Mouse (Mus musculus): ENCODE measurements at regions not wholly inside any gene's neighbourhood (a gene's known extent, or its start where the extent isn't known, plus 50 kb on each side); places are given as distances from the start of the nearest gene placed in this dataset.

DNA sequence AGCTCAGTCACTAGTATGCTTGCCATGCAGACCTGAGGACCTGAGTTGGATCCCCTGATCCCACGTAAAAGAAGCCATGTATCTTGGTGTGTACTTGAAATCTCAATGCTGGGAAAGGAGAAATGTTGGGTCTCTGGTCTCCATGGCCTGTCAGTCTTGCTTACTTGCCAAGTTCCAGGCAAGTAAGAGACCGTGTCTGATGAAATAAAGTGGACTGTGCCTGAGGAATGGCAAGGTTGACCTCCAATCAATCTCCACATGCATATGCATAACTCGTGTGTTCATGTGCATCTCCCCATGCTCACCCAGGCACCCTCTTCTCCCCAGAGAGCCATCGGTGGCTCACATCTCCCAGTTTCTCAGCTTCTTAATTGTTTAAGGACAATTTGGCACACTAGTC is 355.2 kb upstream of the Mki67 start:
- Histone ChIP-seq H3K4me1 (no peaks in the 10 kb centered on the region; the same call in 1 of the 2 replicates), H3K9me3 (replicated peaks) (no peaks in the 10 kb centered on the region), H3K36me3 (no peaks in the 10 kb centered on the region), H3K27me3 (ENCODE audit: low read depth, poor library complexity, severe bottlenecking) (no peaks in the 10 kb centered on the region), H3K4me3 (no peak overlapping the region), H3K27ac (replicated peaks) (no peak overlapping the region)
- no peak for DNase-seq (ENCODE audit: low spot score)
- WGBS, result 78% methylated on average over 4 of the region's 4 CpGs

DNA sequence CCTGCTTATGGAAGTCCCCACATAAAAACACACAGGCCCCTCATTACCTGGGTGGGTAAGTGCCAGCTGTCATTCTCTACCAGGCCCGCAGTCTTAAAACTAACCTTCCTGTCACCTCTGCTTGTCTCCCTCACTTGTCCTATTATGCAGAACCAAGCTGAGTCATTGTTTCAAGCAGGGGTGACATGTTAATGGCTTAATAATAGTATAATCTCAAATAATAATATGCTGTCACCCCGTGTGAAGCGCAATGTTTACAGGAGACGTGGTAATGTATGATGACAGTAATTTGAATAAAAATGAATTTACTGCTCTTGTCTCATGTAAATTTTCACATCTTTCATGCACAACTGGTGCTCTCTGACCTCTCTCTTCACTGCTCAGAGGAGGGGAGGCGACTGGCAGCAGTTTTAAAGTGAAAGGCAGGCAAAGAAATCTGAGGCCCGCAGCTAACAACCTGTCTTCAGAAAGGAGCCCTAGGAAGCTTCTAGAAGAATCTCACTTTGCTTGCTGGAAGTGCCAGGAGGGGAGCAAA is 357.2 kb upstream of the Mki67 start:
- H3K9me3 ChIP-seq (replicated peaks), result no peaks in the 10 kb centered on the region
- H3K27me3 ChIP-seq (ENCODE audit: low read depth, poor library complexity, severe bottlenecking), result no peaks in the 10 kb centered on the region
- H3K36me3 ChIP-seq, result no peaks in the 10 kb centered on the region
- H3K27ac ChIP-seq (replicated peaks), result no peak overlapping the region
- no peaks in the 10 kb centered on the region; the same call in 1 of the 2 replicates for H3K4me1 ChIP-seq
- 80% methylated on average over 6 of the region's 6 CpGs for WGBS
- DNase-seq (ENCODE audit: low spot score), result no peak
- no peak overlapping the region for H3K4me3 ChIP-seq

- no peaks in the 10 kb centered on the region for H3K9me3 ChIP-seq (replicated peaks)
Measured at GRCm38 (mm10) chr7:136074043-136074442, 357.9 kb upstream of the Mki67 start.

GRCm38 (mm10) chr7:136081534-136082252 is 365.5 kb upstream of the Mki67 start:
- no peaks in the 10 kb centered on the region for H3K9me3 ChIP-seq (replicated peaks)
- no peak for DNase-seq (ENCODE audit: low spot score)
- H3K27me3 ChIP-seq (ENCODE audit: low read depth, poor library complexity, severe bottlenecking), result peaks cover 7% of the 10 kb centered on the region; the same call in 1 of the 2 replicates
- peak overlapping the region; percentile 84 for H3K27ac ChIP-seq (replicated peaks)
- 58% methylated on average over 7 of the region's 7 CpGs for WGBS
- H3K36me3 ChIP-seq, result no peaks in the 10 kb centered on the region
- peaks cover 38% of the 10 kb centered on the region for H3K4me1 ChIP-seq
- H3K4me3 ChIP-seq, result no peak overlapping the region

More at GRCm38 (mm10) chr7:136074043-136074442, 357.9 kb upstream of the Mki67 start:
- Histone ChIP-seq H3K4me1 (no peaks in the 10 kb centered on the region; the same call in 1 of the 2 replicates), H3K27ac (replicated peaks) (no peak overlapping the region), H3K36me3 (no peaks in the 10 kb centered on the region), H3K27me3 (ENCODE audit: low read depth, poor library complexity, severe bottlenecking) (no peaks in the 10 kb centered on the region), H3K4me3 (no peak overlapping the region)
- DNase-seq (ENCODE audit: low spot score), result no peak
- 89% methylated on average over 2 of the region's 2 CpGs for whole genome bisulfite sequencing

GRCm38 (mm10) chr7:136082253-136082867 is 366.2 kb upstream of the Mki67 start:
- H3K9me3 ChIP-seq (replicated peaks), result no peaks in the 10 kb centered on the region
- H3K4me1 ChIP-seq, result peaks cover 38% of the 10 kb centered on the region
- H3K4me3 ChIP-seq, result no peak overlapping the region
- no peak for DNase-seq (ENCODE audit: low spot score)
- no peaks in the 10 kb centered on the region for H3K36me3 ChIP-seq
- H3K27ac ChIP-seq (replicated peaks), result peak overlapping the region; percentile 84
- H3K27me3 ChIP-seq (ENCODE audit: low read depth, poor library complexity, severe bottlenecking), result peaks cover 7% of the 10 kb centered on the region; the same call in 1 of the 2 replicates
- WGBS, result 92% methylated on average over 4 of the region's 4 CpGs

GRCm38 (mm10) chr7:136083005-136083404 is 366.8 kb upstream of the Mki67 start:
- peak overlapping the region; percentile 84 for H3K27ac ChIP-seq (replicated peaks)
- no peaks in the 10 kb centered on the region for H3K9me3 ChIP-seq (replicated peaks)
- H3K4me1 ChIP-seq, result peaks cover 38% of the 10 kb centered on the region
- H3K4me3 ChIP-seq, result no peak overlapping the region
- DNase-seq (ENCODE audit: low spot score), result no peak
- peaks cover 7% of the 10 kb centered on the region; the same call in 1 of the 2 replicates for H3K27me3 ChIP-seq (ENCODE audit: low read depth, poor library complexity, severe bottlenecking)
- H3K36me3 ChIP-seq, result no peaks in the 10 kb centered on the region
- WGBS, result 79% methylated on average over 10 of the region's 10 CpGs

DNA sequence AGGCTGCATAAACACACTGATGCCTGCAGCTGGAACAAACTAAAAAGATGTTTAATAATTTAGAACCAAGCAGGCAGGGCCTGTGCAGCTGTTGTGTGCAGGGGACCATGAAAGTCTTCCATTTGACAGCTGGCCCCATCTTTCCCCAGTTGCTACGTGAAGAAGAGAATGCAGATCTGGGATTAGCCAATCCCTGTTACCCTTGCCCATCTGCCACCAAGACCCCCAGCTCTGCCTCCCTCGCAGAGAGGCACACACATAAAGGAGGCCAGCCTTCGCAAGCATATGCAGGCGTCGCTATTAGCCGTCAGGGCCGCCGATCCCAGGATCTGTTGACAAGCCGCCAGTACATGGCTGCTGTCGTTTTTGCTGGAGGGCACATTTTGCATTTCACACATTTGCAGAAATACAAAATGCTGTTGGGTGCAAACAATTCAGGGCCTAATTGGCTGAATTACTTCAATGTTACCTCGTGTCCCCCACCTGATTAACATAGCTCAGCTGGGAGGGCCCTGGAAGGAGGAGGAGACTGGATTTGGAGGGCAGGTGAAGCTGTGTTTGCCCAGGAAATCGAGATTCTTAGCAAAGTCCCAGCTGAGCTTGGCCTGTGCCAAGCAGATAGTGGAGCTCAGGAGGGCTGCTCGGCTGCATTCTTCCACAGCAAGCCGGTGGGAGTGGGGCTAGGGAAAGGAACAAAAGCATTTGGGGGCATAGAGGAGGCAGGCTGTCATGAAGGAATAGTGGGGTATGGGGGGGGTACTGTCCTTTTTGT is 367.6 kb upstream of the Mki67 start:
- no peaks in the 10 kb centered on the region for H3K36me3 ChIP-seq
- peak; percentile 58 for DNase-seq (ENCODE audit: low spot score)
- H3K27me3 ChIP-seq (ENCODE audit: low read depth, poor library complexity, severe bottlenecking), result peaks cover 7% of the 10 kb centered on the region; the same call in 1 of the 2 replicates
- peak overlapping the region; percentile 84 for H3K27ac ChIP-seq (replicated peaks)
- WGBS, result 42% methylated on average over 14 of the region's 14 CpGs
- H3K9me3 ChIP-seq (replicated peaks), result no peaks in the 10 kb centered on the region
- H3K4me3 ChIP-seq, result no peak overlapping the region
- peaks cover 38% of the 10 kb centered on the region for H3K4me1 ChIP-seq

- H3K9me3 ChIP-seq (replicated peaks), result no peaks in the 10 kb centered on the region
- H3K27ac ChIP-seq (replicated peaks), result no peak overlapping the region; the same call in 1 of the 2 replicates
- 89% methylated on average over 6 of the region's 6 CpGs for WGBS
- H3K36me3 ChIP-seq, result no peaks in the 10 kb centered on the region
- no peak overlapping the region for H3K4me3 ChIP-seq
- DNase-seq (ENCODE audit: low spot score), result no peak
- 0 out of 2 replicates have a peak, but pooled peaks cover 7% of the 10 kb centered on the region for H3K27me3 ChIP-seq (ENCODE audit: low read depth, poor library complexity, severe bottlenecking)
- peaks cover 16% of the 10 kb centered on the region for H3K4me1 ChIP-seq
Measured at GRCm38 (mm10) chr7:136088785-136089184, 372.6 kb upstream of the Mki67 start.

DNA sequence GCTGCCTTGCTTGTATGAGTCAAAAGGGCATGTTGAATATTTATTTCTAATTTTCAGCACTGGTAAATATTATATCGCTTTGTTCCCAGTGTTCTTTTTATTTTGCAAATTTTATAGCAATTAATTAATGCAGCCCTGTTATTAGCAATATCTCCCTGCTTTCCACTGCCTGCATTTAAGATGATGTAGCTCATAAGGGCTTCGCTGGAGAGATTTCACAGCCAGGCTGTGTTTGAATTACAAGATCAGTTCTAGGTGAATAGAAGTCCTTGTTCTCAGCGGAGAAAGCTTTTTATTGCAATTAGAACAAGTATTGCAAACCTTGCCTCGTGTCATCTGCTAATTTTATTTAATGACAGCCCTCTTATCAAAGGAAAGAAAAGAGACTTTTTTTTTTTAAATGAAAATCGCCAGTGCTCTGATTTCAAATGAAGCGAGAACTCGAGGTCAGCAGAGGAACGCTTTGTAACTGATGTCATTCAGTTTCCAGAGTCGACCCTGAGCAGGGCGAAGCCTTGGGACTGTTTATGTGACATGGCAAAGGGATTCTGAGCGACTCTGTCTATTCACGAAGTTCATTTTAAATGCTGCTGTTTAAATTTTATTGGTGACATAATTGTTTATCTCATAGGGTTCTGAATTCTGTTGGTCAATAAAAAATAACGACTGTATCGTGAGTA is 378.7 kb upstream of the Mki67 start:
- Histone ChIP-seq H3K9me3 (replicated peaks) (no peaks in the 10 kb centered on the region), H3K36me3 (no peaks in the 10 kb centered on the region), H3K27me3 (ENCODE audit: low read depth, poor library complexity, severe bottlenecking) (no peaks in the 10 kb centered on the region; the same call in 1 of the 2 replicates), H3K4me3 (no peak overlapping the region), H3K27ac (replicated peaks) (no peak overlapping the region), H3K4me1 (peaks cover 20% of the 10 kb centered on the region)
- DNase-seq (ENCODE audit: low spot score), result no peak
- WGBS, result 76% methylated on average over 14 of the region's 14 CpGs

DNA sequence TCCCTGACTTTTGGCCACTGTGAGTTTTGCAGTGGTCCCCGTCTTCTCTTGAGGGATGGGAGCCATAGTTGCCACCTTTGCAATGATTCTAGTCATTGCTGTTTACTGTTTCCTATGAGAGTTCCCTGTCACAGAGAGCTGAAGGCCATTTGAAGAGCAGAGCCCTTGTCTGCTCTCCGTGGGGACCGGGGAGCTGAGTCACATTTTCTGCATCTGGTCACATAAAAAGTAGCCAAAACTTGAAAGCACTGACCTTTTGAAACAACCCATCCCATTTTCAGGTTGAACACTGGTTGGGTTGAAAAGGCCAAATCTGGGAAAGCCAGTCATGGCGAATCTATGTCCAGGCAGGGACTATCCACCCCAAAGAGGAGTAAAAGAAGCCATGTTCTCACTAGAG is 387.9 kb upstream of the Mki67 start:
- WGBS, result 90% methylated on average over 4 of the region's 4 CpGs
- H3K36me3 ChIP-seq, result no peaks in the 10 kb centered on the region
- no peaks in the 10 kb centered on the region for H3K9me3 ChIP-seq (replicated peaks)
- H3K27ac ChIP-seq (replicated peaks), result no peak overlapping the region
- H3K4me1 ChIP-seq, result no peaks in the 10 kb centered on the region
- H3K27me3 ChIP-seq (ENCODE audit: low read depth, poor library complexity, severe bottlenecking), result no peaks in the 10 kb centered on the region
- no peak for DNase-seq (ENCODE audit: low spot score)
- no peak overlapping the region for H3K4me3 ChIP-seq

- Histone ChIP-seq H3K9me3 (replicated peaks) (no peaks in the 10 kb centered on the region), H3K36me3 (no peaks in the 10 kb centered on the region), H3K27ac (replicated peaks) (no peak overlapping the region), H3K4me3 (no peak overlapping the region), H3K4me1 (peaks cover 7% of the 10 kb centered on the region), H3K27me3 (ENCODE audit: low read depth, poor library complexity, severe bottlenecking) (no peaks in the 10 kb centered on the region)
- peak; percentile 11 for DNase-seq (ENCODE audit: low spot score)
- 67% methylated on average over 6 of the region's 6 CpGs for WGBS
Measured at GRCm38 (mm10) chr7:136112163-136112562, 396.0 kb upstream of the Mki67 start.

DNA sequence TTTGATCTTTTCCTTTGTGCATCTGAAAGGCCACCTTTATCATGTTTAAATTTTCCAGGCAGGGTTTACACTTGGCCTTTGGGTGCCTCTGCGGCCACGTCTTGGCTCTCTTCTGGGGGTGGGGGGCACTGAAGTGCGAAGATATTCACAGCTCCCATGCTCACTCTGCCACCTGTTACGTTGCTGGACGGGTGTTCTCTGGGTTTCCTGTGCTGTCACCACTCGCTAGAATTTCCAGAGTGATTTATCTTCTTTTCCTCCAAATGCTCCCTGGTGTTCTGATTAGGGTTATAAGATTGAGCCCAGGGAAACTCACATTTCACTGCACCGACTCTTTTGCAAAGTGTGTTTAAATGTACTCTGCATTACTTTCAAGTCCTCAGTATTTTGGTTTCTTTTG is 404.8 kb upstream of the Mki67 start:
- no peak overlapping the region for H3K4me3 ChIP-seq
- H3K9me3 ChIP-seq (replicated peaks), result no peaks in the 10 kb centered on the region
- H3K4me1 ChIP-seq, result peaks cover 15% of the 10 kb centered on the region
- DNase-seq (ENCODE audit: low spot score), result no peak
- 69% methylated on average over 7 of the region's 7 CpGs for WGBS
- H3K27me3 ChIP-seq (ENCODE audit: low read depth, poor library complexity, severe bottlenecking), result peaks cover 17% of the 10 kb centered on the region
- H3K36me3 ChIP-seq, result no peaks in the 10 kb centered on the region
- H3K27ac ChIP-seq (replicated peaks), result no peak overlapping the region
